ENCODE assay signal across 18 mouse cellular contexts in the genomic region with DNA sequence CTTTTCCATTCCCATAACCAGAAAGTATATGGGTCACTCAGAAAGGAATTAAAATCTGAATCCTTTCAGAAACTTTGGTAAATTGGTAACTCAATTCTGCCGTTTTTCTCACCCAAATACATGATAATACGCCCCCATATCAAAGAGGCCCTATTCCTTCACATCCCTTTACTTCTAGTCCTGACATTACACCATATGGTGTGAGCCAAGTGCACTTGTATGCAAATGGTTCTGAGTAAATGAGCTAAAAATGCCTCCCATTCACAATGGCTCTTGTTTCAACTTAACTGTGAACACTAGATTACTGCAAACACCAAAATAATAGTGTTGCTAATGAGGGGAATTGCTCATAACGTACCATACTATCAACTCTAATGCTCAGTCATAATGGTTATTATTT.
"Had no signal": no experiment of that assay in that cellular context is flagged by ENCODE, and none has a peak within 500 bp of the region (broad histone marks: within the 10 kb centered on the region; RNA-seq: fewer than 3 reads in every experiment).

No protein-coding gene starts in this region.

- H3K9ac ChIP-seq: lung, embryonic 14.5 days; midbrain, embryonic 12.5 days; neural tube, embryonic 13.5 days; neural tube, embryonic 15.5 days had no signal

- H3K4me2 ChIP-seq: lung, embryonic 14.5 days; midbrain, embryonic 12.5 days; neural tube, embryonic 13.5 days; neural tube, embryonic 15.5 days had no signal

- ATAC-seq: midbrain, embryonic 16.5 days had no signal

- H3K27ac ChIP-seq: midbrain, embryonic 12.5 days; neural tube, embryonic 13.5 days; neural tube, embryonic 15.5 days had no signal

- H3K9me3 ChIP-seq: midbrain, embryonic 12.5 days; neural tube, embryonic 13.5 days; neural tube, embryonic 15.5 days had no signal

- H3K27me3 ChIP-seq: midbrain, embryonic 12.5 days; neural tube, embryonic 13.5 days; neural tube, embryonic 15.5 days had no signal

- H3K4me1 ChIP-seq: midbrain, embryonic 12.5 days had no signal

- DNase-seq: lung, adult 18-20 months; lung, embryonic 14.5 days; lung, postnatal 10 days; lung, postnatal 4 days; midbrain, embryonic 14.5 days; retina, postnatal 1 day; right cerebral cortex, adult 18-20 months; right cerebral cortex, postnatal 25 days; right cerebral cortex, postnatal 4 days; spleen, adult 18-20 months; thymus, adult 18-20 months; thymus, postnatal 14 days; thymus, postnatal 36 days had no signal

- H3K4me3 ChIP-seq: midbrain, embryonic 12.5 days; myocyte; neural tube, embryonic 13.5 days; neural tube, embryonic 15.5 days had no signal

- H3K36me3 ChIP-seq: midbrain, embryonic 12.5 days; neural tube, embryonic 13.5 days; neural tube, embryonic 15.5 days had no signal
